Mouse (Mus musculus): Measurements from ENCODE around the gene Hs3st3b1. TPM values are rescaled to one million over a fixed set of nuclear protein-coding genes. Genes with fewer than 3 reads are reported as not detected.

Hs3st3b1 gene
- polyA plus RNA-seq, 1 experiment from 2014 or later, result 6.7 TPM

GRCm38 (mm10) chr11:63953887-63954286 is 31.8 kb upstream of the Hs3st3b1 start:
- Histone ChIP-seq H3K9ac (no peak overlapping the region), H3K4me2 (replicated peaks) (no peak overlapping the region), H3K36me3 (replicated peaks; ENCODE audit: control insufficient read depth, insufficient read depth) (no peaks in the 10 kb centered on the region), H3K27ac (no peak overlapping the region), H3K4me1 (replicated peaks; ENCODE audit: control insufficient read depth, insufficient read depth, low read length) (peaks cover 17% of the 10 kb centered on the region), H3K4me3 (replicated peaks; ENCODE audit: low read length) (no peak overlapping the region), H3K27me3 (ENCODE audit: control insufficient read depth, insufficient read depth, low read length) (0 out of 2 replicates have a peak, but pooled peaks cover 7% of the 10 kb centered on the region), H3K9me3 (ENCODE audit: control insufficient read depth, low read length) (no peaks in the 10 kb centered on the region)
- DNase-seq (ENCODE audit: low spot score), result no peak
- 89% methylated on average over 2 of the region's 2 CpGs for WGBS
- no peak for ATAC-seq (ENCODE audit: low FRiP score)

DNA sequence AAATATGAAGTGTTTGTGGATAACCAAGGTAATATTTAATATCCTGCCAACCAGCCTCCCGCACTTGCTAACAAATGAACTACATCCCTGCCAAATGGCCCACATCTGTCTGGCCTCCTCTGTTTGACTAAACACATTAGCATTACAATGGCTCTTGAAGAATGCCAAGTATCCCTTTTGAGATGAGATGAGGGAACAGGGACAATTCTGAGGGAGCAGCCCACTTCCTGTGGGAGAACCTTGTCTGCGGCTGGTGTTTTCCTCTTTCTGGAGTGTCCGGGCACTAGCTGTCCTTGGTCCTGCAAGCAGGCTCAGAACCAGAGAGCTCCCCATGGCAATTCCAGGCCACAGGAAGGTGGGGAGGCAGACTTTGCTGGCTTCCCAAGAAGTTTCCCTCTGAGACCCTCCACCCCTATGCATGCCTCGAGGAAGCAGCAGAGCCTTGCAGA is 30.7 kb upstream of the Hs3st3b1 start:
- H3K4me3 ChIP-seq (replicated peaks; ENCODE audit: low read length), result no peak overlapping the region
- no peaks in the 10 kb centered on the region for H3K9me3 ChIP-seq (ENCODE audit: control insufficient read depth, low read length)
- ATAC-seq (ENCODE audit: low FRiP score) (no peak), DNase-seq (ENCODE audit: low spot score) (no peak)
- peaks cover 17% of the 10 kb centered on the region for H3K4me1 ChIP-seq (replicated peaks; ENCODE audit: control insufficient read depth, insufficient read depth, low read length)
- WGBS, result 15% methylated on average over 4 of the region's 4 CpGs
- H3K4me2 ChIP-seq (replicated peaks), result peak overlapping the region; percentile 43; the same call in 1 of the 2 replicates
- no peak overlapping the region; the same call in 1 of the 2 replicates for H3K27ac ChIP-seq
- H3K9ac ChIP-seq, result no peak overlapping the region
- H3K36me3 ChIP-seq (replicated peaks; ENCODE audit: control insufficient read depth, insufficient read depth), result no peaks in the 10 kb centered on the region
- H3K27me3 ChIP-seq (ENCODE audit: control insufficient read depth, insufficient read depth, low read length), result 0 out of 2 replicates have a peak, but pooled peaks cover 7% of the 10 kb centered on the region

DNA sequence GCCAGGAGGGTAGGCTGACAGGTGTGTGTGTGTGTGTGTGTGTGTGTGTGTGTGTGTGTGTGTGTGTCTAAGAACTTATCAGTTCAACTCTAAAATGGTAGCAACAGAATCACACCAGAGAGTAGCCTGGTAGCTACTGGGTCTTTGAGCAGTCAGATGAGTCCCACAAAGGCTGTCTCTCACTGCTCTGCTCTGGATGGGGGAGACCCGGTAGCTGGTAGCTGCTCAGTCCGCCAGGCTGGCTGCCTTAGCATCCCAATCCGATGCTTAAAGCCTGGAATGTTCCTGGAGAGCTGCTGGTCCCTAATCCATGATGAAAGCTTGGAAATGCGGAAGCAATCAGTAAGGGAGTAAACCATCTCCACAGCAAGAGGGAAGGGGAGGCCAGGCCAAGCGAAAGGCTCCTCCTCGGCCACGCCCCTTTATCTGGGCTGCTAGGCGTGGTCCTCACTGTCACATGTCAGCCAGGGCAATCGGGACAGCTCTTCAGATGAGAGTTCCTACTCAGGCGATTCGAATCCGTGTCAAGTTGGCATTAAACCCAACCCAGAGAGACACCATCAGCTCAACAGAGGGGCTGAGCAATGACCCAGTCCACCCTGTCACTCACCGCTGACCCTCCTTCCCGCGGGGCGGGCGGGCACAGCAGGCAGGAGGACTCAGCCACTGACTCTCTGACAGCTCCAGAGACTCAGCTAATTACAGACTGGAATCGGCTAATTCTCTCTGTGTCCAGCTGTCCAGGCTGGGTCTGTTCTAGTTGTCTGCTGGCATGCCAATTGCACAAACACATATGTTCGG is 29.9 kb upstream of the Hs3st3b1 start:
- H3K27me3 ChIP-seq (ENCODE audit: control insufficient read depth, insufficient read depth, low read length), result 0 out of 2 replicates have a peak, but pooled peaks cover 7% of the 10 kb centered on the region
- 4% methylated on average over 19 of the region's 19 CpGs for WGBS
- 0 out of 2 replicates have a peak overlapping the region, but pooled peaks have one; percentile 21 for H3K9ac ChIP-seq

GRCm38 (mm10) chr11:63948371-63948770 is 26.3 kb upstream of the Hs3st3b1 start:
- Histone ChIP-seq H3K4me3 (replicated peaks; ENCODE audit: low read length) (no peak overlapping the region), H3K27me3 (ENCODE audit: control insufficient read depth, insufficient read depth, low read length) (0 out of 2 replicates have a peak, but pooled peaks cover 7% of the 10 kb centered on the region), H3K4me1 (replicated peaks; ENCODE audit: control insufficient read depth, insufficient read depth, low read length) (peaks cover 13% of the 10 kb centered on the region), H3K27ac (no peak overlapping the region), H3K4me2 (replicated peaks) (no peak overlapping the region), H3K9ac (no peak overlapping the region), H3K36me3 (replicated peaks; ENCODE audit: control insufficient read depth, insufficient read depth) (no peaks in the 10 kb centered on the region), H3K9me3 (ENCODE audit: control insufficient read depth, low read length) (no peaks in the 10 kb centered on the region)
- no peak for ATAC-seq (ENCODE audit: low FRiP score)
- WGBS, result 87% methylated on average over 11 of the region's 11 CpGs
- DNase-seq (ENCODE audit: low spot score), result no peak

More for the DNA sequence above, 29.9 kb upstream of the Hs3st3b1 start:
- Histone ChIP-seq H3K4me1 (replicated peaks; ENCODE audit: control insufficient read depth, insufficient read depth, low read length) (peaks cover 17% of the 10 kb centered on the region), H3K4me2 (replicated peaks) (peak overlapping the region; percentile 43), H3K36me3 (replicated peaks; ENCODE audit: control insufficient read depth, insufficient read depth) (no peaks in the 10 kb centered on the region), H3K4me3 (replicated peaks; ENCODE audit: low read length) (no peak overlapping the region), H3K9me3 (ENCODE audit: control insufficient read depth, low read length) (no peaks in the 10 kb centered on the region), H3K27ac (no peak overlapping the region)
- ATAC-seq (ENCODE audit: low FRiP score) (peak; percentile 60), DNase-seq (ENCODE audit: low spot score) (peak; percentile 45)

- no peak overlapping the region for H3K9ac ChIP-seq
- no peak overlapping the region for H3K4me3 ChIP-seq (replicated peaks; ENCODE audit: low read length)
- DNase-seq (ENCODE audit: low spot score), result no peak
- ATAC-seq (ENCODE audit: low FRiP score), result no peak
- peaks cover 3% of the 10 kb centered on the region; the same call in 1 of the 2 replicates for H3K4me1 ChIP-seq (replicated peaks; ENCODE audit: control insufficient read depth, insufficient read depth, low read length)
- no peaks in the 10 kb centered on the region for H3K9me3 ChIP-seq (ENCODE audit: control insufficient read depth, low read length)
- H3K27ac ChIP-seq, result no peak overlapping the region
- 97% methylated on average over 2 of the region's 2 CpGs for WGBS
- H3K27me3 ChIP-seq (ENCODE audit: control insufficient read depth, insufficient read depth, low read length), result 0 out of 2 replicates have a peak, but pooled peaks cover 7% of the 10 kb centered on the region
- H3K36me3 ChIP-seq (replicated peaks; ENCODE audit: control insufficient read depth, insufficient read depth), result no peaks in the 10 kb centered on the region
- no peak overlapping the region for H3K4me2 ChIP-seq (replicated peaks)
These were observed 24.9 kb upstream of the Hs3st3b1 start for GRCm38 (mm10) chr11:63947024-63947423.

GRCm38 (mm10) chr11:63943947-63944346 is 21.9 kb upstream of the Hs3st3b1 start:
- no peak overlapping the region for H3K27ac ChIP-seq
- no peak overlapping the region for H3K4me2 ChIP-seq (replicated peaks)
- no peak overlapping the region for H3K9ac ChIP-seq
- ATAC-seq (ENCODE audit: low FRiP score), result no peak
- WGBS, result 98% methylated on average over 3 of the region's 3 CpGs
- H3K9me3 ChIP-seq (ENCODE audit: control insufficient read depth, low read length), result no peaks in the 10 kb centered on the region
- H3K36me3 ChIP-seq (replicated peaks; ENCODE audit: control insufficient read depth, insufficient read depth), result no peaks in the 10 kb centered on the region
- no peaks in the 10 kb centered on the region for H3K27me3 ChIP-seq (ENCODE audit: control insufficient read depth, insufficient read depth, low read length)
- H3K4me3 ChIP-seq (replicated peaks; ENCODE audit: low read length), result no peak overlapping the region
- H3K4me1 ChIP-seq (replicated peaks; ENCODE audit: control insufficient read depth, insufficient read depth, low read length), result no peaks in the 10 kb centered on the region
- DNase-seq (ENCODE audit: low spot score), result no peak

DNA sequence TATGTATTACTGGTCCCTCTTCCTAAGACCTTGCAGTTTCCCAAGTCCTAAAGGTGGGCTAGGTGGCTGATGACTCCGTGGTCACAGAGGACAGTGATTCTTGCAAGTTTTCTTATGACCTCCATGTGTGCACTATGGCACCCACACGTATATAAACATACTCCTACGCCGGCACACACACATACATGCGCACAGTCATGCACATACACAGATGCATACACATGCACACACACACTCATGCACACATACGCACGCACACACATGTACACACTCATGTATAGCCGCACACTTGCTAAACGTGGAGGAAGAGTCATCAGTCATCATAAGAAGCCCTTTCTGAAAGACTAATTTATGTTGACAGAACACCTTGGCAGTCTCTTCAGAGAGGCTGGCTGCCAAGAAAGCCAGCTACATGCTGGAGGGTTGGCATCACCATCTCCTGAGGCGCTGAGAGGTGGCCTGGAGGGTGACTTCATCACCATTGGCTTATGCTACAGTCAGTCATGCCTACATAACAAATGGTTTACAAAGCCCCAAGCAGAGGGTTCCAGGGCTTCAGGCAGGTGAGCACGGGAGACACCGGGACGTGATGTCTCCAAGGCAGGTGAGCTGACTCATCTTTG is 21.3 kb upstream of the Hs3st3b1 start:
- no peaks in the 10 kb centered on the region for H3K9me3 ChIP-seq (ENCODE audit: control insufficient read depth, low read length)
- WGBS, result 90% methylated on average over 13 of the region's 13 CpGs
- DNase-seq (ENCODE audit: low spot score), result no peak
- no peaks in the 10 kb centered on the region for H3K36me3 ChIP-seq (replicated peaks; ENCODE audit: control insufficient read depth, insufficient read depth)
- H3K9ac ChIP-seq, result no peak overlapping the region
- H3K27ac ChIP-seq, result no peak overlapping the region
- H3K4me3 ChIP-seq (replicated peaks; ENCODE audit: low read length), result no peak overlapping the region
- H3K27me3 ChIP-seq (ENCODE audit: control insufficient read depth, insufficient read depth, low read length), result no peaks in the 10 kb centered on the region
- no peak overlapping the region for H3K4me2 ChIP-seq (replicated peaks)
- no peaks in the 10 kb centered on the region for H3K4me1 ChIP-seq (replicated peaks; ENCODE audit: control insufficient read depth, insufficient read depth, low read length)
- no peak for ATAC-seq (ENCODE audit: low FRiP score)

GRCm38 (mm10) chr11:63942177-63942576 is 20.1 kb upstream of the Hs3st3b1 start:
- Histone ChIP-seq H3K4me1 (replicated peaks; ENCODE audit: control insufficient read depth, insufficient read depth, low read length) (no peaks in the 10 kb centered on the region), H3K4me2 (replicated peaks) (no peak overlapping the region), H3K4me3 (replicated peaks; ENCODE audit: low read length) (no peak overlapping the region), H3K36me3 (replicated peaks; ENCODE audit: control insufficient read depth, insufficient read depth) (no peaks in the 10 kb centered on the region), H3K27ac (no peak overlapping the region), H3K9ac (no peak overlapping the region), H3K27me3 (ENCODE audit: control insufficient read depth, insufficient read depth, low read length) (no peaks in the 10 kb centered on the region), H3K9me3 (ENCODE audit: control insufficient read depth, low read length) (no peaks in the 10 kb centered on the region)
- ATAC-seq (ENCODE audit: low FRiP score) (no peak), DNase-seq (ENCODE audit: low spot score) (no peak)
- WGBS, result 83% methylated on average over 8 of the region's 8 CpGs

DNA sequence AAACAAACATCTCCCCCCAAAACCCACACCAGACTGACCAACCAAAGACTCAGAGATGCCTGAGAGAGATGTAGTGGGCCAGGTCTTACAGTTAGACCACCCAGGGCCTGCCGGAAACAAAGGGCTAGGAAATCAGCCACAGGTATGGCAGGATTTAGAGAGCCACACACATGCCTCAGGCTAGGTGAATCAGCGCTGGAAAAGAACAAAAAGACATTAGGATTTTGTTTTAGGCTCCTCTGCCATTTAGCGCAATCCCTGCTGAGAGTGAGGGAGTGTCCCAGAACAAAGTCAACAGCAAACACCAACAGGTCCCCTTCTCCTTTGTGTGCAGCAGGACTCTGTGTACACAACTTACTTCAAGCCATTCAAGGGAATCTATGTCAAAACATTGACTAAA is 14.6 kb upstream of the Hs3st3b1 start:
- Histone ChIP-seq H3K4me1 (replicated peaks; ENCODE audit: control insufficient read depth, insufficient read depth, low read length) (no peaks in the 10 kb centered on the region), H3K9ac (no peak overlapping the region), H3K9me3 (ENCODE audit: control insufficient read depth, low read length) (no peaks in the 10 kb centered on the region), H3K27ac (no peak overlapping the region), H3K27me3 (ENCODE audit: control insufficient read depth, insufficient read depth, low read length) (no peaks in the 10 kb centered on the region), H3K4me2 (replicated peaks) (no peak overlapping the region), H3K4me3 (replicated peaks; ENCODE audit: low read length) (no peak overlapping the region), H3K36me3 (replicated peaks; ENCODE audit: control insufficient read depth, insufficient read depth) (no peaks in the 10 kb centered on the region)
- ATAC-seq (ENCODE audit: low FRiP score) (no peak), DNase-seq (ENCODE audit: low spot score) (no peak)
- WGBS, result 43% methylated on average over 3 of the region's 3 CpGs
